Mouse (Mus musculus) heart, adult 2 months (tissue): Measurements from ENCODE around the gene Rps6kb2.

ENCODE experiments used
- CTCF ChIP-seq: fragments of 200-600 bp; IDR thresholded peaks from 2 replicates; pipeline ENCODE4 v1.8.1; 2022; ENCODE audit warnings: antibody characterized with exemption, mild to moderate bottlenecking, moderate library complexity
- EP300 ChIP-seq: fragments of 200-500 bp; IDR thresholded peaks from 2 replicates; pipeline ENCODE4 v1.6.1; 2011; ENCODE audit warnings: low read depth, low read length, control low read depth; ENCODE audit not compliant: insufficient read depth
- POLR2A ChIP-seq: fragments of 200-500 bp; IDR thresholded peaks from 2 replicates; pipeline ENCODE4 v1.6.1; 2011; ENCODE audit warnings: mild to moderate bottlenecking, low read depth, low read length, control low read depth; ENCODE audit not compliant: insufficient read depth

GRCm38 (mm10) chr19:4146366-4147021, 16.7 kb downstream of the Rps6kb2 start:
- no peak for TF ChIP-seq CTCF
- TF ChIP-seq EP300, result no peak
- no peak for TF ChIP-seq POLR2A
